Mouse (Mus musculus) neural tube, embryonic 11.5 days (tissue): ENCODE data around the gene Chadl. TPM values are rescaled to one million over a fixed set of nuclear protein-coding genes. Genes with fewer than 3 reads are reported as not detected.

Source experiments
- ATAC-seq: fragments of 200-750 bp; cut with Nextera tagmentation; 2 replicates; pipeline ENCODE4 v1.8.0; 2017; ENCODE audit warnings: moderate number of reproducible peaks, mild to moderate bottlenecking, moderate TSS enrichment, moderate library complexity; ENCODE audit not compliant: insufficient read depth, low FRiP score, low TSS enrichment
- DNase-seq: peaks from one replicate; pipeline ENCODE4 v3.0.0-alpha.2; 2015; ENCODE audit warnings: low spot score
- H3K27ac ChIP-seq: fragments of 300-500 bp; sonication (generic); 2 replicates; pipeline ENCODE4 v1.5.1; 2014; ENCODE audit warnings: low read depth, mild to moderate bottlenecking, low read length
- H3K27me3 ChIP-seq: fragments of 300-500 bp; sonication (generic); 2 replicates; pipeline ENCODE4 v1.6.1; 2014; ENCODE audit warnings: mild to moderate bottlenecking, low read length, mixed read lengths; ENCODE audit not compliant: control insufficient read depth, insufficient read depth
- H3K36me3 ChIP-seq: fragments of 300-500 bp; sonication (generic); 2 replicates; pipeline ENCODE4 v1.6.1; 2014; ENCODE audit warnings: mild to moderate bottlenecking, low read length, moderate library complexity, mixed read lengths; ENCODE audit not compliant: control insufficient read depth, insufficient read depth
- H3K4me1 ChIP-seq: fragments of 300-500 bp; sonication (generic); 2 replicates; pipeline ENCODE4 v1.6.1; 2014; ENCODE audit warnings: low read length, mixed read lengths; ENCODE audit not compliant: control insufficient read depth, insufficient read depth
- H3K4me2 ChIP-seq: fragments of 300-500 bp; sonication (generic); 2 replicates; pipeline ENCODE4 v1.6.1; 2014; ENCODE audit warnings: low read depth, mild to moderate bottlenecking, moderate library complexity
- H3K4me3 ChIP-seq: fragments of 300-500 bp; sonication (generic); 2 replicates; pipeline ENCODE4 v1.5.1; 2014; ENCODE audit warnings: low read depth, low read length
- H3K9ac ChIP-seq: fragments of 300-500 bp; sonication (generic); 2 replicates; pipeline ENCODE4 v1.6.1; 2014; ENCODE audit warnings: mild to moderate bottlenecking, low read length
- H3K9me3 ChIP-seq: fragments of 300-500 bp; sonication (generic); 2 replicates; pipeline ENCODE4 v1.6.1; 2016; ENCODE audit warnings: low read length; ENCODE audit not compliant: control insufficient read depth
- WGBS: fragments of 180-500 bp; shearing (Covaris S2); extraction: QIAGEN DNeasy Blood & Tissue Kit; methylation state at CpG from one replicate; pipeline ENCODE4 v1.1.7; 2014; 5-methylcytosine and 5-hydroxymethylcytosine counted together
- polyA plus RNA-seq: library from polyadenylated mRNA; unstranded; fragments of >200 nt; fragmentation: Nextera tagmentation; extraction: Ambion mirVana; gene quantifications from 2 replicates; pipeline ENCODE4 v1.2.1, GENCODE M21; 2014

Gene Chadl
- polyA plus RNA-seq, 1 experiment from 2014 or later: 3.0 TPM

DNA sequence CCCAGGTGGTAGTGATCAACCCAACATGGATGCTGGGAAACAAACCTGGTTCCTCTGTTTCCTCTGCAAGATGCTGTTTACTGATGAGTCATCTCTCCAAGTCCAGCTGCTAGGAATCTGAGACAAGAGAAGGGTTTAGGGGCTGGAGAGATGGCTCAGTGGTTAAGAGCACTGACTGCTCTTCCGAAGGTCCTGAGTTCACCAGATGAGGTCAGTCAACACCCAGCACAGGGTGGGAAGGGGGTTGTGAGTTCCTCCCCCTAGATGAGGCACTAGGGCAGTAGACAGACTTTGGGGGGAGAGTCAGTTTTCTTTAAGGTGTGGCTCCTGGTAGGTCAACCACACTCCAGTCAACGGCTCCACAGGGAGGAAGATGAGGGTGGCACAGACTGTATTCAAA, 35.4 kb downstream of the Chadl start:
- no peak overlapping the region for H3K27ac ChIP-seq
- no peaks in the 10 kb centered on the region for H3K27me3 ChIP-seq
- ATAC-seq (no peak), DNase-seq (no peak)
- H3K4me1 ChIP-seq: peaks cover 3% of the 10 kb centered on the region; the same call in 1 of the 2 replicates
- no peaks in the 10 kb centered on the region for H3K36me3 ChIP-seq
- no peaks in the 10 kb centered on the region for H3K9me3 ChIP-seq
- H3K4me2 ChIP-seq: no peak overlapping the region
- no peak overlapping the region for H3K9ac ChIP-seq
- H3K4me3 ChIP-seq: no peak overlapping the region
- 89% methylated on average over 2 of the region's 2 CpGs for WGBS

DNA sequence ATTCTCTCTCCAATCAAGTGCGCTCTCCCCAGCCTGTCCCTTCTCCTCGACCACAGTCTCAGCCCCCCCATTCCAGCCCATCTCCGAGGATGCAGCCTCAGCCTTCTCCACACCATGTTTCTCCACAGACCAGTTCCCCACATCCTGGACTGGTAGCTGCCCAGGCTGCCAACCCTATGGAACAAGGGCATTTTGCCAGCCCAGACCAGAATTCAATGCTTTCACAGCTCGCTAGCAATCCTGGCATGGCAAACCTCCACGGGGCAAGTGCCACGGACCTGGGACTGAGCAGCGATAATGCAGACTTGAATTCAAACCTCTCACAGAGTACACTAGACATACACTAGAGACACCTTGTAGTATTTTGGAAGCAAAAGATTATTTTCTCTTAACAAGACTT, 46.5 kb downstream of the Chadl start:
- H3K9ac ChIP-seq: no peak overlapping the region
- no peak overlapping the region for H3K27ac ChIP-seq
- H3K4me1 ChIP-seq: no peaks in the 10 kb centered on the region
- no peak overlapping the region for H3K4me3 ChIP-seq
- no peaks in the 10 kb centered on the region for H3K9me3 ChIP-seq
- H3K36me3 ChIP-seq: peaks cover 25% of the 10 kb centered on the region
- ATAC-seq (no peak), DNase-seq (no peak)
- H3K4me2 ChIP-seq: no peak overlapping the region
- WGBS: 93% methylated on average over 7 of the region's 7 CpGs
- H3K27me3 ChIP-seq: no peaks in the 10 kb centered on the region

- no peak overlapping the region for H3K9ac ChIP-seq
- H3K4me1 ChIP-seq: no peaks in the 10 kb centered on the region
- H3K4me3 ChIP-seq: no peak overlapping the region
- H3K36me3 ChIP-seq: peaks cover 29% of the 10 kb centered on the region
- 93% methylated on average over 8 of the region's 8 CpGs for WGBS
- DNase-seq: no peak
- ATAC-seq: no peak
- H3K9me3 ChIP-seq: no peaks in the 10 kb centered on the region
- H3K27ac ChIP-seq: no peak overlapping the region
- no peak overlapping the region for H3K4me2 ChIP-seq
- H3K27me3 ChIP-seq: no peaks in the 10 kb centered on the region
Measured at GRCm38 (mm10) chr15:81649516-81650455, 47.3 kb downstream of the Chadl start.

Other genes with a start within 250 kb of the Chadl start
- gene Rbx1, start 231.0 kb downstream of the Chadl start, polyA plus RNA-seq: 515 and 541 TPM in 2 replicates
- gene Ep300, start 111.9 kb downstream of the Chadl start, polyA plus RNA-seq: 25.4 and 29.6 TPM in 2 replicates
- 28.6 and 31.7 TPM in 2 replicates for gene L3mbtl2, start 33.4 kb downstream of the Chadl start, polyA plus RNA-seq
- 48.8 TPM in 2 replicates for gene Zc3h7b, start 47.8 kb upstream of the Chadl start, polyA plus RNA-seq
- gene Rangap1, start 48.2 kb upstream of the Chadl start, polyA plus RNA-seq: 137 and 152 TPM in 2 replicates
- gene Tef, start 105.1 kb upstream of the Chadl start, polyA plus RNA-seq: 13.7 and 14.1 TPM in 2 replicates
- 15.8 and 15.9 TPM in 2 replicates for gene Tob2, start 161.5 kb upstream of the Chadl start, polyA plus RNA-seq
- 197 and 203 TPM in 2 replicates for gene Phf5a, start 174.6 kb upstream of the Chadl start, polyA plus RNA-seq
- 190 and 200 TPM in 2 replicates for gene Aco2, start 175.0 kb upstream of the Chadl start, polyA plus RNA-seq
- gene Polr3h, start 229.0 kb upstream of the Chadl start, polyA plus RNA-seq: 73.9 and 83.0 TPM in 2 replicates
- 25.7 and 27.7 TPM in 2 replicates for gene Csdc2, start 239.5 kb upstream of the Chadl start, polyA plus RNA-seq